Mouse (Mus musculus): ENCODE measurements around the gene Ndufb4. TPM values are rescaled to one million over a fixed set of nuclear protein-coding genes. Genes with fewer than 3 reads are reported as not detected.

Gene Ndufb4
- polyA plus RNA-seq, 1 experiment from 2014 or later = 54.4 TPM

DNA sequence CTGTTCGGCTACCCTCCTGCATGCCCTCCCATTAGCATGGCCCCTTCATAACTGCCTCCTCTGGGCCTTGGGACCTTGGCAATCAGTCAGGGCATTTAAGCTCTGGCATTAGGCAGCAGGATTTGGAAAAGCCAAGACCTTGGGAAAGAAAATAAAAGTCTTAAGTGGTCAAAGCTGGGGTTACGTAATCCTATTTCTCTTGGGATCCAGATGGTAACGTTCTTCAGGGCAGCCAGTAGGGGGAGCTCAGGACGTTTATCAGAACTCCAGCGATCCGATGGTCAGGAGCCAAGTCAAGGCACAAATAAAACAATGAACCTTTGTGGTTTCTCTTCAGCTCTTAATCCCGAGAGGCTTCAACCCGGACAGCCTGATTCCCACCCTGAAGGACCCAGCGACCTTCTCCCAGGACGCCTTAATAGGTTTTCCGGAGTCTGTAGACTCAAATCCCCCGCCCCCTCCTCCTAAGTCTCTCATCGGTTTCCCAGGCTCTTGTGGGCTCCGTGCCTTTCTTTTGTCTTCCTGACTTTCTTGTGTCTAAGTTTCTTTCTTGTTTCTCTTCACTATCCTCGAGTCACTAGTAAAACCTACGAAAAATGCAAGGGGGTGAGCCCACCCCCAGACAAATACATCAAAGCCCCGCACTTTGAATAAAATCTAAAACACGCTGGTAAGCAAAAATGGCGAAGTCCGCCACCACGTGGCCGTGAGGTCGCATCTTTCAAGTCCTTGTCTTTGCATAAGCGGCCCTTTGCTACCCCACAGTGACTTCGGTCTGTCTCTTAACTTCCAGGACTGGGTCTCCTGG, 30.6 kb upstream of the Ndufb4 start:
- Histone ChIP-seq H3K27ac (ENCODE audit: low read depth) (peak overlapping the region; percentile 91), H3K36me3 (ENCODE audit: insufficient read depth) (no peaks in the 10 kb centered on the region), H3K27me3 (ENCODE audit: insufficient read depth, low read length) (no peaks in the 10 kb centered on the region), H3K4me1 (ENCODE audit: insufficient read depth) (peaks cover 5% of the 10 kb centered on the region; the same call in 1 of the 2 replicates), H3K4me3 (ENCODE audit: low read depth, low read length) (peak overlapping the region; percentile 35), H3K9ac (peak overlapping the region; percentile 67), H3K4me2 (peak overlapping the region; percentile 68), H3K9me3 (ENCODE audit: low read depth, low read length) (no peaks in the 10 kb centered on the region)
- under 1% methylated on average over 25 of the region's 25 CpGs for WGBS
- peak; percentile 50 for ATAC-seq (ENCODE audit: insufficient read depth)
- TF ChIP-seq CTCF (IDR thresholded peaks at IDR 0.05; ENCODE audit: low read depth) = peak; percentile 89
- DNase-seq = peak; percentile 97

DNA sequence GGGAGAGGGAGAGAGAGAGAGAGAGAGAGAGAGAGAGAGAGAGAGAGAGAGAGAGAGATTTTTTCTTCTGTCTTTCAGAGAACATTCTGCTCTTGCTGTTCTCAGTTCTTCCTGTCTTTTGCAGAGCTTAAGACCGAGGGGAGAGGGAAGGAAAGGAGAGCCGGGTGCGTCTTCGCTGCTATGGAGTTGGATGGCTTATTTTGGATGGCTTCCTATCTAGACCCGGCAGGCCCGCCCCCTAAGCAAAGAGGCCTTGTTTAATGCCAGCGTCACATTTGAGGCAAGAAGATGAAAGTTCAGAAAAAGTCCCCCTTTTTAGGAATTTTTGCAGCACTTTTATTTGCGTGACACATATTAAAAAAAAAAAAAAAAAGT, 30.0 kb upstream of the Ndufb4 start:
- H3K27ac ChIP-seq (ENCODE audit: low read depth) = peak overlapping the region; percentile 91
- no peak for TF ChIP-seq CTCF (IDR thresholded peaks at IDR 0.05; ENCODE audit: low read depth)
- H3K27me3 ChIP-seq (ENCODE audit: insufficient read depth, low read length) = no peaks in the 10 kb centered on the region
- DNase-seq (peak; percentile 69), ATAC-seq (ENCODE audit: insufficient read depth) (peak; percentile 60)
- peak overlapping the region; percentile 68 for H3K4me2 ChIP-seq
- peak overlapping the region; percentile 35 for H3K4me3 ChIP-seq (ENCODE audit: low read depth, low read length)
- WGBS = 6% methylated on average over 8 of the region's 8 CpGs
- no peaks in the 10 kb centered on the region for H3K9me3 ChIP-seq (ENCODE audit: low read depth, low read length)
- no peaks in the 10 kb centered on the region for H3K36me3 ChIP-seq (ENCODE audit: insufficient read depth)
- peak overlapping the region; percentile 67 for H3K9ac ChIP-seq
- no peaks in the 10 kb centered on the region for H3K4me1 ChIP-seq (ENCODE audit: insufficient read depth)

DNA sequence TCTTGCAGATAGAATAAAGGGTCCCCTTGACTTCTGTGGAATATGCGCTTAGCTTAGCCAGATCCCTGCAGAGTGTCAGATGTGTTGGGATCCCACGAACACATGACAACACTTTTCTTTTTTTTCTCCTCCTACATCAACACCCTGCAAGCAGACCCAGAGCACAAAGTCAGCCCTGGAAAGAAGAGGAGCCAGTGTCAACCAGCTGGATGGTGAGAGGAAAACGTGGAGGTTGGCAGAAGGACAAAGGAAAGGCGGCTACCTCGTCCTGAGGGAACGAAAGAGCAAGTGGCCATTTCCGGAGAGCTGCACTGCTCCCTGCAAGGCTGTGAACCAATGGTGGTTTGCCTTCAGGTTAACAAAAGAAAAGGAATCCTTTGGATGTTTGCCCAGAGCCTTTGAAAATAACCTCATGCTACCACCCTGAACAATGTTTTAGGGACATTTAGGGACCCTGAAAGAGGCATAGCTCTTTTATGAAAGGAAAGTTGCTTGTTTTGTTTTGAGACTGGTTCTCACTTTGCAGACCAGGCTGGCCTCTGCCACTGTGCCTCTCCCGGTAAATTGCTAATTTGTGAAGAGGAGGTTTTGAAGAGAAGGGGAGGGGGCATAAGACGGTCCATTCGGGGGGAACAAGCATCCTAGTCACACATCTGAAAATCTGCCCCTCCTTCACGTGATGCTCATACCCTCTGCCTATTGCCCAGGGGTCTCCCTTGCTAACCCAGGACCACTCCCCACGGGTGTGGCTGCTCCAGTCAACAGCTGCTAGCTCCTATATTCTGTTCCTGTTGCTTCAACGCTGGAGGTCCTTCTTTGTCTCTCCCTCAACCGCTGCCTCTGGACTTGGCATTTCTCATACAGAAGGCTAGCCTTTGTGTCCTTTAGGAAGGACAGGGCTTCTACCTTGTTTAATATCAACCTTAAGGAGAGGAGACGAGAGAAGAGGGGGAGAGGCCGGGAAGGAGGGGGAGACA, 29.2 kb upstream of the Ndufb4 start:
- H3K9me3 ChIP-seq (ENCODE audit: low read depth, low read length) = no peaks in the 10 kb centered on the region
- no peaks in the 10 kb centered on the region for H3K27me3 ChIP-seq (ENCODE audit: insufficient read depth, low read length)
- no peaks in the 10 kb centered on the region for H3K36me3 ChIP-seq (ENCODE audit: insufficient read depth)
- ATAC-seq (ENCODE audit: insufficient read depth) (peak; percentile 18; the same call in 1 of the 2 replicates), DNase-seq (peak; percentile 67)
- 15% methylated on average over 16 of the region's 16 CpGs for WGBS
- no peak for TF ChIP-seq CTCF (IDR thresholded peaks at IDR 0.05; ENCODE audit: low read depth)
- no peaks in the 10 kb centered on the region for H3K4me1 ChIP-seq (ENCODE audit: insufficient read depth)
- H3K27ac ChIP-seq (ENCODE audit: low read depth) = peak overlapping the region; percentile 91
- H3K9ac ChIP-seq = peak overlapping the region; percentile 67
- H3K4me2 ChIP-seq = peak overlapping the region; percentile 68
- H3K4me3 ChIP-seq (ENCODE audit: low read depth, low read length) = no peak overlapping the region

DNA sequence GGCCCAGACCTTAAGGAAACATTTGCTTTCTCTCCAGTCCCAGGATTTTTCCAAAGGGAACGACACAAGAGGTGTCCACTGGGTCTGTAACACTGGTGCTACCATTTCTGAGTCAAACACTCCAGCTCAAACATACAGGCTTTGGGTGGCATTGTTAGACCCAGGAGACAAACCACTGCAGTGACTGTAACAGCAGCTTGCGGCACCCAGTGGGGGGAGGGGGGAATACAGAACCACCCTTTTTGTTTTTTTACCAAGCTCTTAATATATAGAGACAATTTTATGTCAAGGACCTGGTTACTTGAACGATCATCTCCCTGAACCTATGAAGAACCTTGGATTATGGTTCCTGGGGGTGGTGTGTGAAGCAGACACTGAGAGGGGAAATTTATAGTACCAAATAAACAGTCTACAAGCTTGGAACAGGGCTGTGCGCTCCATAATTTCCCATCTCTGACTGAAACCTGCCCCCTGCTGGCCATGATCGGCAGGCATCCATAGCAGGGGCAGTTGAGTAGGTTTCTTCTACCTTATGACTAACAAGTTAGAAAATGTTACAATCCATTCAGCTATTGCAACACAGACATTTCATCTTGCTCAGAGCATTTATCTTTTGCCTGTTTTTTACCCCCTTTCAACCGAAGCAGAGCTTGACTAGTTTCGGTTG, 28.2 kb upstream of the Ndufb4 start:
- no peaks in the 10 kb centered on the region for H3K4me1 ChIP-seq (ENCODE audit: insufficient read depth)
- peak; percentile 85 for TF ChIP-seq CTCF (IDR thresholded peaks at IDR 0.05; ENCODE audit: low read depth)
- H3K4me3 ChIP-seq (ENCODE audit: low read depth, low read length) = no peak overlapping the region
- H3K27ac ChIP-seq (ENCODE audit: low read depth) = peak overlapping the region; percentile 91; the same call in 1 of the 2 replicates
- peak overlapping the region; percentile 68 for H3K4me2 ChIP-seq
- H3K9ac ChIP-seq = no peak overlapping the region
- no peaks in the 10 kb centered on the region for H3K36me3 ChIP-seq (ENCODE audit: insufficient read depth)
- no peaks in the 10 kb centered on the region for H3K27me3 ChIP-seq (ENCODE audit: insufficient read depth, low read length)
- ATAC-seq (ENCODE audit: insufficient read depth) (peak; percentile 44), DNase-seq (peak; percentile 88)
- H3K9me3 ChIP-seq (ENCODE audit: low read depth, low read length) = no peaks in the 10 kb centered on the region
- WGBS = 36% methylated on average over 7 of the region's 7 CpGs

DNA sequence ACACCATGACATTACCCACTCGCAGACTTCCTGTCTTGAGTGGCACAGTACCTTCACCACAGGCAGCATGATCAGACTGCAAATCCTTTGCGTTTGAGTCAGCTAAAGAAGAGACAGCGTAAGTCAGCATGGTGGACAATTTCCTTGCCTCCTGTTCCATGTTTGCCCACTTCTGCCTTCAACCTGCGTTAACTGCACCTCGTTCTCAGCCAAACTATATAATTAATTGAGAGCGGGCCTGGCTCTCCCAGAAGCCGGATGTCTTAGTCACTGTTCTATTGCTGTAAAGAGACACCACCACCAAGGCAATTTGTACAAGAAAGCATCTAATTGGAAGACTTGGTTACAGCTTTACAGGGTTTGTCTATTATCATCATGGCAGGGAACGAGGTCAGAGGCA, 26.6 kb upstream of the Ndufb4 start:
- no peaks in the 10 kb centered on the region for H3K36me3 ChIP-seq (ENCODE audit: insufficient read depth)

DNA sequence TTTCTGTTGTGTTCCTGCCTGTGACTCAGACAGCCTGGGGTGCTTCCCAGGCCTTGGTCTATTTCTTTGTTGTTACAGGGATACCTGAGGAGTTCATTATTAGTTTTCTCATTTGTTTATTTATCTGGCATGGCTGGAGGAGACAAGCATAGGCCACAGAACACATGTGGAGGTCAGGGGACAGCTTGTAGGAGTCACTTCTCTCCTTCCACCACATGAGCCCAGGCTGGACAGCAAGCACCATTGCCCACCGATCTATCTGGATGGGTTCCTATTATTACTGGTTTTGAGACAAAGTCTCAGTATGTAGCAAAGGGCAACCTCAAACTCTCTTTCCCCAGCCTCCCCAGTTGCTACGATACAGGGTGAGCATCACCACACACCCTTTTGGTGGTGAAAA, 26.0 kb upstream of the Ndufb4 start:
- H3K9ac ChIP-seq = no peak overlapping the region
- no peaks in the 10 kb centered on the region for H3K36me3 ChIP-seq (ENCODE audit: insufficient read depth)
- H3K9me3 ChIP-seq (ENCODE audit: low read depth, low read length) = no peaks in the 10 kb centered on the region
- H3K4me1 ChIP-seq (ENCODE audit: insufficient read depth) = no peaks in the 10 kb centered on the region
- TF ChIP-seq CTCF (IDR thresholded peaks at IDR 0.05; ENCODE audit: low read depth) = no peak
- no peak overlapping the region for H3K4me3 ChIP-seq (ENCODE audit: low read depth, low read length)
- H3K4me2 ChIP-seq = no peak overlapping the region
- WGBS = 50% methylated on average over 2 of the region's 2 CpGs
- ATAC-seq (ENCODE audit: insufficient read depth) (no peak), DNase-seq (no peak)
- H3K27me3 ChIP-seq (ENCODE audit: insufficient read depth, low read length) = no peaks in the 10 kb centered on the region
- H3K27ac ChIP-seq (ENCODE audit: low read depth) = no peak overlapping the region

More for the DNA sequence above, 26.6 kb upstream of the Ndufb4 start:
- H3K27ac ChIP-seq (ENCODE audit: low read depth) = no peak overlapping the region
- TF ChIP-seq CTCF (IDR thresholded peaks at IDR 0.05; ENCODE audit: low read depth) = no peak
- no peaks in the 10 kb centered on the region for H3K9me3 ChIP-seq (ENCODE audit: low read depth, low read length)
- H3K4me1 ChIP-seq (ENCODE audit: insufficient read depth) = no peaks in the 10 kb centered on the region
- H3K9ac ChIP-seq = no peak overlapping the region
- H3K4me3 ChIP-seq (ENCODE audit: low read depth, low read length) = no peak overlapping the region
- ATAC-seq (ENCODE audit: insufficient read depth) (no peak), DNase-seq (no peak)
- 73% methylated on average over 8 of the region's 8 CpGs for WGBS
- no peak overlapping the region for H3K4me2 ChIP-seq
- H3K27me3 ChIP-seq (ENCODE audit: insufficient read depth, low read length) = no peaks in the 10 kb centered on the region

All from lung, embryonic 14.5 days (tissue).